Mouse (Mus musculus): ENCODE measurements around the gene Tsc22d1. TPM values are rescaled to one million over a fixed set of nuclear protein-coding genes. Genes with fewer than 3 reads are reported as not detected.

Gene Tsc22d1
- total RNA-seq, 2 experiments from 2014 or later = 41.9 to 53.3 TPM

- ATAC-seq (replicated peaks; ENCODE audit: poor library complexity, severe bottlenecking) = no peak
Observed at GRCm38 (mm10) chr14:76432369-76432768, 17.6 kb downstream of the Tsc22d1 start.

DNA sequence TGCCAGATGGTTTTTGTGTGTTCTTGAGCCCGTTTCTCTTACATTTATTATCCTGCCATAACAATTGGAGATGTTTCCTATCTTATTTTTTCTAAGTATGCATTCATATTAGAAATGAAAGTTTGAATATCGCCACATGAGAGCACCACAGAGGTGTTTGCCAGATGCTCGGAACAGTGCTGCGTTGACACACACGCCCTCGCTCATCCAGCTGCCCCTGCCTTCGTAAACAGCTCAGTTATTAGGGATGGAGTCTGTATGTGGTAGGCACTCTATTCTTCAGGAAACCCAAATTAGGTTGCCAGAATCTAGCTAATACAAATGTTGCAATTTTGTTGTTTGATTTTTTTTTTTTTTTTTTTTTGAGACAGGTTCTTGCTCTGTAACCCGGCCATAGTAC lies 18.1 kb downstream of the Tsc22d1 start:
- ATAC-seq (replicated peaks; ENCODE audit: poor library complexity, severe bottlenecking) = no peak

- no peak for ATAC-seq (replicated peaks; ENCODE audit: poor library complexity, severe bottlenecking)
Observed at GRCm38 (mm10) chr14:76442160-76442559, 27.4 kb downstream of the Tsc22d1 start.

DNA sequence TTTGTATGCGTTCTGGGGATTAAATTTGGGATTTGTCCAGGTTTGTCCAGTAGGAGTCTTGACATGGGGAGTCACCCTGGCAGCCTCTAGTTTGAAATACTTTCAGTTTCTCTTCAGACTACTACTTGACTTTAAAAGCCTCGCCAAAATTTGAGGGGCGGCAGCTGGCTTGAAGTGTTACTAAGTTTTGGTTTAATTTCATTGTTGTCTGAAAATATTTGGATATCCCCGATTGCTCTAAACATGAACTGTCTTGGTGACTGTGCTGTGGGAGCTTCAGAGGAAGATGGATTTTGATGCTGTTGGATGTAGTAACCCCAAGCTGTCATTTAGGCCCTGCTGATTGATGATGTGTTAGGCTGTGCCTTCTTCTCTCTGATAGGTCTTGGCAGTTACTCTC lies 34.2 kb downstream of the Tsc22d1 start:
- no peak for ATAC-seq (replicated peaks; ENCODE audit: poor library complexity, severe bottlenecking)

DNA sequence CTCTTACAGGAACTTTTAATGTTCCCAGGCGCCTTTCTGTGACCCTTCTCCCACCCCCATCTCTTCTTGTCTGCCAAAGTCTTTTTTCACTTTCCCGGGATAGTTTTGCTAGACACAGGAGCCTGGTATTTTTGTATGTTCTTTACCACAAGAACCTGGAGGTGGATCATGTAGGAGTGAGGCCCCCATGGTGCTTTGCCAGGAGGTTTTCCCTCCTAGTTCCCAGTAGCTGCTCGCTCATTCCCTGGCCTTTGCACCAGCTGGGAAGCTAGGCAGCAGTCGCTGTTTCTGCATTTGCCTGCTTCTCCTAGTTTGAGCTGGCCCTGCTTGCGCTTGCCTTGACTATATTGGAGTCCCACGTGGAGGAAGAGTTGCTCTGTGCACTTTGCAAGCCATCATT lies 36.2 kb downstream of the Tsc22d1 start:
- no peak for ATAC-seq (replicated peaks; ENCODE audit: poor library complexity, severe bottlenecking)

- ATAC-seq (replicated peaks; ENCODE audit: poor library complexity, severe bottlenecking) = no peak
Observed at GRCm38 (mm10) chr14:76452751-76453360, 38.1 kb downstream of the Tsc22d1 start.

- ATAC-seq (replicated peaks; ENCODE audit: poor library complexity, severe bottlenecking) = no peak
Observed at GRCm38 (mm10) chr14:76454673-76455072, 39.9 kb downstream of the Tsc22d1 start.

DNA sequence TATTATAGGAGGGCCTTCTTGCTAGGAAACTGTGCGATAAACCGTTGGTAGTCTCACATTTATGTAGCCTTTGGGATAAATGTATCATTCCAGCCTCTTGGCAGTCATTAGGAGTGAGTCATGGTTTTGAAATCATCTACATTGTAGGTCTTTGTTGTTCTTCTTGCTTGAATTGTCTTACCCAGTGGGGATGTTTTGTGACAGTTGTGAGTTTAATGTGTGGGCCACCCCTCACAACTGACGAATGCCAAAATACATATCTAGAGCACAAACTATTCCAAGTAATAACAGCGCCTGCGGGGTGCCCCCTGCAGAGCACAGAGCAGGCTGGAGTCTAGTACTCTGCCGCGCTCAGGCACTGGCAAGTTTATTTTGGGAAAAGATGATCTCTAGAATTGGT lies 40.4 kb downstream of the Tsc22d1 start:
- ATAC-seq (replicated peaks; ENCODE audit: poor library complexity, severe bottlenecking) = no peak

DNA sequence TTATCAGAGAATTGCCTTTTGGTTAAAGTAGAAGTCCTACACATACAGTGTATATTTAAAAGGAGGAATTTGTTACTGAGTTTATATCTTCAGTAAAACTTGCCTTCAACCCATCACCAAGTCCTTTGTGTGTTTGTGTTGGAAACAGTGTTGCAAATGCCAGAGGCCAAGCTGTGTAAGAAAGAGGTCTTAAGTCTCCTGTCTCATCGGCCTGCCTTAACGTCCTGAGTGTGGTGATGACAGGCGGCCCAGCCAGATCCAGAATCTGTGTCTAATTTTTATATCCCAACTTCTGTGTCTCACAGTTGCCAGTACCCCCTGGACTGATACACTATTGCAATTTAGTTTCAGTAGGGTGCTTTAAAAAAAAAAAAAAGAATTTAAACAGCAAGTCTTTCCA lies 42.9 kb downstream of the Tsc22d1 start:
- no peak for ATAC-seq (replicated peaks; ENCODE audit: poor library complexity, severe bottlenecking)

DNA sequence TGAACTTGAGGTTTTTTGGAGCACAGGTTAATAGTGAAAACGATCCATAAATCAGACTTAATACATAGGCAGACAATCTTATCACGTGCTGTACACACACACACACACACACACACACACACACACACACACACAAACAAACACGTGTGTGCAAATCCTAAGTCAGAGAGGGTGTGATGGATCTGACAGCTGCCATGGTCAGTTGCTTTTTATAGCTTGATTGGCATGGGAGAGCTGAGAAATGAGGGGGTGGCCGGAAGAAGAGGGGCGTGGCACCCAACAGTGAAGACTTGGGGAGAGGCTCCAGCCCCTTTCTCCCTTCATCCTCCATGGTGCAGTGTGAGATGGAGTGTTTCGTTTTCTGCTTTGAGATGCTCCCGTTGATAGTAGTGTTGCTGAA lies 45.4 kb downstream of the Tsc22d1 start:
- ATAC-seq (replicated peaks; ENCODE audit: poor library complexity, severe bottlenecking) = no peak

- no peak for ATAC-seq (replicated peaks; ENCODE audit: poor library complexity, severe bottlenecking)
Observed at GRCm38 (mm10) chr14:76461182-76461775, 46.5 kb downstream of the Tsc22d1 start.

- ATAC-seq (replicated peaks; ENCODE audit: poor library complexity, severe bottlenecking) = no peak
Observed at GRCm38 (mm10) chr14:76463414-76464098, 48.8 kb downstream of the Tsc22d1 start.

GRCm38 (mm10) chr14:76464967-76465366 lies 50.2 kb downstream of the Tsc22d1 start:
- no peak for ATAC-seq (replicated peaks; ENCODE audit: poor library complexity, severe bottlenecking)

DNA sequence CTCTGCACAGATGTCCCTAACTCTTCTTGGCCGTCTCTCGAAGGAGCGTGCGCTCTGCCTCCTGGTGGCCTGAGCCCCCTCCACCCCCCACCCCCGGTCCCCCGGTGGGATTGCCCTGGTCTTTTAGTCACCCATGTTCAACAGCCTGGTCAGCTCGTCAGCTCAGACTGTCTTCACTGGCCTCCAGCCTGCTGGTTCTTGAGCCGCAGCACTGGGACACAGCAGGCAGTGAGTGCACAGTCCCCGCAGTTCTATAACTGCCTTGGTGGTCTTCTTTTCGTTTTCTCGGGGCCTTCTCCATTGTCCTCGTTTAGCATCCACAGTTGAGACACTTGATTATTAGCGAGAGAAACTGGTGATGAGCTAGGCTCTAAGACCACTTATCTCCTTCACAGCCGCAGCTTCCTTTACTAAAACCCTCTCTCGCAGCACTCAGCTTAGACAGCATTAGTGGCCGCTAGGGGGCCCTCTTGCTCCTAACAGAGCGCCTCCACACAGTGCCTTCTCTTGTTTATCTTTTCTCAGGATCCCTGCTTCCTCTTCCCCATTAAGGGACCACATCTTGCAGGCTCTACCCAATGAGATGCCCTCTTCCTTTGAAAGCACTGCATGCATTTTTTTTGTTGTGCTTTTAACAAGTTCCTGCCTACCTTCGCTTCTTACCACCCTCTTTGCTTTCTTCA lies 52.0 kb downstream of the Tsc22d1 start:
- ATAC-seq (replicated peaks; ENCODE audit: poor library complexity, severe bottlenecking) = peak; percentile 97

GRCm38 (mm10) chr14:76467932-76468331 lies 53.2 kb downstream of the Tsc22d1 start:
- no peak for ATAC-seq (replicated peaks; ENCODE audit: poor library complexity, severe bottlenecking)

DNA sequence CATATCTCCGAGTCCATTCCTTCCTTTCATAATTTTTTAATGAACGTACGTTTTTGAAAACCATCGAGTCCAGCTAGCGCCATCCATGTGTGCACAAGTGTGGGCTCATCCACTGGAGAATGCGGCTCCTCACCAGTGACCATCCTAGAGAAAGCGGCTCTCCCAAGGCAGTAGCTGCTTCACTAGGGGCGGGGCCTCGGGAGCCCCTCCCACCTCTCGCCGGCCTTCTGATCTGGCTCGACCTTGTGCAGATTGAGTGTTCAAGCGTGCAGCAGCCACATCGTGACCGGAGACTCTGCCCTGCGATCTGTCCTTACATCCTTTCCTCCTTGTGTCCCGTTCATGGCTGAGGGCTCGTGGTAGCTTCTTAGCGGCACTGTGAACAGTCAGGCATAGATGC lies 56.5 kb downstream of the Tsc22d1 start:
- no peak for ATAC-seq (replicated peaks; ENCODE audit: poor library complexity, severe bottlenecking)

- ATAC-seq (replicated peaks; ENCODE audit: poor library complexity, severe bottlenecking) = no peak
Observed at GRCm38 (mm10) chr14:76472487-76472886, 57.7 kb downstream of the Tsc22d1 start.

DNA sequence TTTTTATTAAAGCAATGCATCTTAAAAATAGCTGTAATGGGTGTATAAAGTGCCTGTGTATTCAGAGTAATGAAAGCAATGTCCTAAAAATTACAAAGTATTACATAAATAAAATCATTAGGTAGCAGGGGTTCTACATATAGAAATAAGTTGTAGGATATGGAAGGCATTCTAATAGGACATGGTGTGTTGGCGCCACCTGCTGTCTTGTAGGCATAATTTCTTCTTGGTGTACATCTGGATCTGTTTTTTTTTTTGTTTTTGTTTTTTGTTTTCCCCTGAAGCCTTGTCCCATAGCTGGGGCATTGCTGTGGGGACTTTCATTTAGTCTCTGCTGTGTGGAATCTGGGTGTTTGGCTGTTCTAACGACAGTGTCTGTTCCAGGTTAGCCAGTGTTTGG lies 58.6 kb downstream of the Tsc22d1 start:
- peak; percentile 76 for ATAC-seq (replicated peaks; ENCODE audit: poor library complexity, severe bottlenecking)

- peak; percentile 37; the same call in 1 of the 2 replicates for ATAC-seq (replicated peaks; ENCODE audit: poor library complexity, severe bottlenecking)
Observed at GRCm38 (mm10) chr14:76474165-76474564, 59.4 kb downstream of the Tsc22d1 start.

GRCm38 (mm10) chr14:76476770-76477169 lies 62.0 kb downstream of the Tsc22d1 start:
- no peak for ATAC-seq (replicated peaks; ENCODE audit: poor library complexity, severe bottlenecking)

DNA sequence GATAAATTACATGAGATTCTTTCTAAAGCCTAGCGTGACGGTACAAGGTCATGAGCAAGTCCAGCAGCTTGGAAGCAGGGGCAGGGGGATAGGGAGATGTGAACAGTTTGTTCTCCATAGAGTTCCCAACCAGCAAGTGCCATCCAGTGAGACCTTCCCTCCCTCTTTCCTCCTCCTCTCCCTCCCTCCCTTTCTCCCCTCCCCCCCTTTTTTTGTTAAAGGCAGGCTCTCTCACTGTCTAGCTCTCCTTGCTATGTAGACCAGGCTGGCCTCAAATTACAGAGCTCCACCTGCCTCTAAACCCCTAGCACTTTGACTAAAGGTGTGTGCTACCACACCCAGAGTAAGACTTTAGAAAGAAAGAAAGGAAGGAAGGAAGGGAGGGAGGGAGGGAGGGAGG lies 63.3 kb downstream of the Tsc22d1 start:
- ATAC-seq (replicated peaks; ENCODE audit: poor library complexity, severe bottlenecking) = no peak

Measured in granulocyte monocyte progenitor cell, adult 5-6 weeks (primary cell).